Mouse (Mus musculus): ENCODE data around the gene Itga7.
A peak's percentile ranks its signal among the peaks of the same experiment; 100 is the strongest.

DNA sequence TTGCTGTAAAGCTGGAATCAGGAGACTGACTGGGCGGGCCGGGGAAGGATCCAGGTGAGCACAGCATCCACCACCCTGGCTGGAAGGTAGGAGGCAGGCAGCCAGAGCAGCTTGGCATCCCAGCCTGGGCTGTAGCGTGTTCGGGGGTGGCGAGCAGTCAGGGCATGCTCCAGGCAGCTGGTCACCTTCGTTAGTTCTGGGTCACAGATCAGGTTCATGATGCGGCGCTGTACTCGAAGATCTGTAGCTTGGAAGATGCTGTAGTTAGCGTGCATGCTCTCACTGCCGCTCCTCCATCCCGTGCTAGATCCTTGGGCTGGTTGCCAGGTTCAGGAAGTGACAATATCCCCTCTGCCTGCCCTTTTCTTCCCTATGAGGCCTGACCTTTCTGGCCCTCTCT, 19.9 kb upstream of the Itga7 start:
- peak; percentile 18 for TF ChIP-seq POLR2A (IDR thresholded peaks at IDR 0.05; ENCODE audit: low read depth, low read length)
- TF ChIP-seq CTCF (conservative IDR thresholded peaks at IDR 0.05; ENCODE audit: insufficient read depth, insufficient read length, low read depth, low read length), result no peak

Measured in kidney, adult 2 months (tissue).